Mouse (Mus musculus) ES-E14 (cell line): ENCODE results near the gene Dpf3. TPM values are rescaled to one million over a fixed set of nuclear protein-coding genes. Genes with fewer than 3 reads are reported as not detected.

Source experiments
- DNase-seq: peaks from one replicate; pipeline ENCODE4 v3.0.0-alpha.2; 2013; ENCODE audit warnings: low read depth, low spot score
- H3K27ac ChIP-seq: 2 replicates; pipeline ENCODE4 v1.5.1; 2012; ENCODE audit warnings: low read depth, mild to moderate bottlenecking, low read length, moderate library complexity, mixed read lengths; ENCODE audit not compliant: poor library complexity, insufficient read depth, severe bottlenecking
- H3K36me3 ChIP-seq: 2 replicates; pipeline ENCODE4 v1.6.1; 2012; ENCODE audit warnings: mild to moderate bottlenecking, low read length, moderate library complexity, mixed read lengths; ENCODE audit not compliant: control insufficient read depth, poor library complexity, insufficient read depth, severe bottlenecking
- H3K4me1 ChIP-seq, 2 experiments: fragments of 150-350 bp in 1 of 2; sonication (generic) in 1 of 2; 2 replicates each; pipeline ENCODE4 v1.6.1; 2012; ENCODE audit warnings: low read length in 2 of 2, mild to moderate bottlenecking in 1 of 2, mixed read lengths in 1 of 2; ENCODE audit not compliant: control insufficient read depth in 2 of 2, insufficient read depth in 2 of 2, poor library complexity in 1 of 2
- H3K4me3 ChIP-seq, 2 experiments: fragments of 150-350 bp in 1 of 2; sonication (generic) in 1 of 2; 2 replicates each; pipeline ENCODE4 v1.5.1; 2012; ENCODE audit warnings: low read length in 2 of 2, low read depth in 1 of 2, mild to moderate bottlenecking in 1 of 2, mixed read lengths in 1 of 2; ENCODE audit not compliant: insufficient read depth in 1 of 2, poor library complexity in 1 of 2, severe bottlenecking in 1 of 2
- H3K9ac ChIP-seq: 2 replicates; pipeline ENCODE4 v1.6.1; 2012; ENCODE audit warnings: low read depth, mild to moderate bottlenecking, low read length, mixed read lengths; ENCODE audit not compliant: poor library complexity, insufficient read depth, severe bottlenecking
- H3K9me3 ChIP-seq: fragments of 150-350 bp; sonication (generic); 2 replicates; pipeline ENCODE4 v1.6.1; 2012; ENCODE audit warnings: low read depth, mild to moderate bottlenecking, low read length; ENCODE audit not compliant: control insufficient read depth, insufficient read depth
- CHD2 ChIP-seq: IDR thresholded peaks from 2 replicates; pipeline ENCODE4 v1.6.1; 2014; ENCODE audit warnings: mild to moderate bottlenecking, low read depth, low read length, inconsistent platforms
- HCFC1 ChIP-seq: IDR thresholded peaks from 2 replicates; pipeline ENCODE4 v1.6.1; 2012; ENCODE audit warnings: low read length, inconsistent platforms, borderline replicate concordance; ENCODE audit not compliant: insufficient read depth
- MAFK ChIP-seq: IDR thresholded peaks from 2 replicates; pipeline ENCODE4 v1.6.1; 2014; ENCODE audit warnings: mild to moderate bottlenecking, low read depth, low read length, inconsistent platforms; ENCODE audit not compliant: insufficient read depth
- ZC3H11A ChIP-seq: IDR thresholded peaks from 2 replicates; pipeline ENCODE4 v1.6.1; 2012; ENCODE audit warnings: low read depth, mild to moderate bottlenecking, inconsistent platforms, low read length, borderline replicate concordance
- ZNF384 ChIP-seq: IDR thresholded peaks from 2 replicates; pipeline ENCODE4 v1.6.1; 2012; ENCODE audit warnings: low read depth, low read length, inconsistent platforms
- in situ Hi-C, 2 experiments: fragments of 600-800 bp; cut with MboI; formaldehyde crosslinking; loops; one replicate each; pipeline ENCODE4 v1.15.1; 2025; ENCODE audit warnings: low sequenced_read_pairs in 2 of 2, inconsistent platforms in 1 of 2; ENCODE audit not compliant: unreplicated experiment in 2 of 2
- total RNA-seq: library from RNA; depleted of rRNA; stranded (reverse); fragments of 300-350 nt; gene quantifications from 2 replicates; pipeline ENCODE4 v1.2.3, GENCODE M21; 2012

The Dpf3 gene
- total RNA-seq, 1 experiment, result 1.4 TPM

- in situ Hi-C loops, result loop anchor here in 1 of 2 experiments (10.0 kb wide), 1 partner anchor 391 kb away; no protein-coding TSS in a partner anchor
- peaks cover 8 to 19% of the 10 kb centered on the region in 2 experiments for H3K4me1 ChIP-seq
- H3K9ac ChIP-seq, result no peak overlapping the region
- no peak for TF ChIP-seq ZNF384
- no peak for TF ChIP-seq CHD2
- TF ChIP-seq MAFK, result no peak
- TF ChIP-seq HCFC1, result no peak
- TF ChIP-seq ZC3H11A, result no peak
- no peak overlapping the region for H3K27ac ChIP-seq
- no peak for DNase-seq
- no peaks in the 10 kb centered on the region for H3K9me3 ChIP-seq
- no peak overlapping the region for H3K4me3 ChIP-seq
- no peaks in the 10 kb centered on the region for H3K36me3 ChIP-seq
Observed at GRCm38 (mm10) chr12:83495248-83495960, 7.9 kb upstream of the Dpf3 start.

GRCm38 (mm10) chr12:83494196-83494595 lies 6.7 kb upstream of the Dpf3 start:
- no peak overlapping the region for H3K27ac ChIP-seq
- H3K9ac ChIP-seq, result no peak overlapping the region
- H3K36me3 ChIP-seq, result no peaks in the 10 kb centered on the region
- no peaks in the 10 kb centered on the region for H3K9me3 ChIP-seq
- DNase-seq, result no peak
- H3K4me3 ChIP-seq, result no peak overlapping the region
- peaks cover 8 to 19% of the 10 kb centered on the region in 2 experiments for H3K4me1 ChIP-seq
- in situ Hi-C loops, result loop anchor here (5.0 to 10.0 kb wide), 2 partner anchors 382 to 389 kb away; no protein-coding TSS in a partner anchor
- TF ChIP-seq ZNF384 (no peak), HCFC1 (no peak), CHD2 (no peak), MAFK (no peak), ZC3H11A (no peak)

GRCm38 (mm10) chr12:83492808-83493207 lies 5.3 kb upstream of the Dpf3 start:
- no peak overlapping the region for H3K9ac ChIP-seq
- peaks cover 8 to 19% of the 10 kb centered on the region in 2 experiments for H3K4me1 ChIP-seq
- in situ Hi-C loops, result loop anchor here (5.0 to 10.0 kb wide), 2 partner anchors 381 to 388 kb away; no protein-coding TSS in a partner anchor
- DNase-seq, result no peak
- H3K27ac ChIP-seq, result no peak overlapping the region
- H3K9me3 ChIP-seq, result no peaks in the 10 kb centered on the region
- TF ChIP-seq ZC3H11A (no peak), HCFC1 (no peak), MAFK (no peak), CHD2 (no peak), ZNF384 (no peak)
- no peak overlapping the region for H3K4me3 ChIP-seq
- H3K36me3 ChIP-seq, result no peaks in the 10 kb centered on the region

- in situ Hi-C loops, result loop anchor here (5.0 to 10.0 kb wide), 2 partner anchors 379 to 387 kb away; no protein-coding TSS in a partner anchor
- H3K9me3 ChIP-seq, result no peaks in the 10 kb centered on the region
- no peaks in the 10 kb centered on the region for H3K36me3 ChIP-seq
- H3K9ac ChIP-seq, result no peak overlapping the region
- DNase-seq, result no peak
- H3K4me3 ChIP-seq, result no peak overlapping the region
- TF ChIP-seq MAFK (peak; percentile 44), CHD2 (no peak)
- peaks cover 7 to 18% of the 10 kb centered on the region in 2 experiments for H3K4me1 ChIP-seq
- H3K27ac ChIP-seq, result no peak overlapping the region
Observed at GRCm38 (mm10) chr12:83491609-83492008, 4.1 kb upstream of the Dpf3 start.
